Mouse (Mus musculus): ENCODE results near the gene Mettl1.

The Mettl1 gene

GRCm38 (mm10) chr10:127083915-127084306 lies 42.7 kb downstream of the Mettl1 start:
- DNase-seq (ENCODE audit: low spot score in 2 of 2): no peak

GRCm38 (mm10) chr10:127085052-127085451 lies 43.8 kb downstream of the Mettl1 start:
- peak in 1 of 2 experiments; percentile 57 for DNase-seq (ENCODE audit: low spot score in 2 of 2)

- DNase-seq (ENCODE audit: low spot score in 2 of 2): no peak
Observed at GRCm38 (mm10) chr10:127085633-127086032, 44.4 kb downstream of the Mettl1 start.

GRCm38 (mm10) chr10:127090560-127091411 lies 49.6 kb downstream of the Mettl1 start:
- peak in 1 of 2 experiments; percentile 61 for DNase-seq (ENCODE audit: low spot score in 2 of 2)

GRCm38 (mm10) chr10:127091507-127092396 lies 50.5 kb downstream of the Mettl1 start:
- DNase-seq (ENCODE audit: low spot score in 2 of 2): peak in 1 of 2 experiments; percentile 67

GRCm38 (mm10) chr10:127092742-127093141 lies 51.5 kb downstream of the Mettl1 start:
- peak in 1 of 2 experiments; percentile 57 for DNase-seq (ENCODE audit: low spot score in 2 of 2)

GRCm38 (mm10) chr10:127094382-127094802 lies 53.2 kb downstream of the Mettl1 start:
- DNase-seq (ENCODE audit: low spot score in 2 of 2): no peak
